Mouse (Mus musculus): Measurements from ENCODE around the gene Kl.

Kl gene

GRCm38 (mm10) chr5:150962756-150963155, 10.3 kb downstream of the Kl start:
- DNase-seq (ENCODE audit: low read depth), result no peak

GRCm38 (mm10) chr5:150967925-150968324, 15.5 kb downstream of the Kl start:
- no peak for DNase-seq (ENCODE audit: low read depth)

- no peak for DNase-seq (ENCODE audit: low read depth)
These were observed 18.1 kb downstream of the Kl start for GRCm38 (mm10) chr5:150970551-150970950.

GRCm38 (mm10) chr5:150971126-150971525, 18.7 kb downstream of the Kl start:
- DNase-seq (ENCODE audit: low read depth), result no peak

- no peak for DNase-seq (ENCODE audit: low read depth)
These were observed 21.8 kb downstream of the Kl start for GRCm38 (mm10) chr5:150974226-150974625.

- DNase-seq (ENCODE audit: low read depth), result no peak
These were observed 25.1 kb downstream of the Kl start for GRCm38 (mm10) chr5:150977383-150977958.

- DNase-seq (ENCODE audit: low read depth), result no peak
These were observed 27.1 kb downstream of the Kl start for GRCm38 (mm10) chr5:150979341-150980136.

GRCm38 (mm10) chr5:150982082-150982481, 29.7 kb downstream of the Kl start:
- no peak for DNase-seq (ENCODE audit: low read depth)

- DNase-seq (ENCODE audit: low read depth), result no peak
These were observed 41.7 kb downstream of the Kl start for GRCm38 (mm10) chr5:150994096-150994495.

- DNase-seq (ENCODE audit: low read depth), result peak; percentile 17
These were observed 44.2 kb downstream of the Kl start for GRCm38 (mm10) chr5:150996586-150996985.

- no peak for DNase-seq (ENCODE audit: low read depth)
These were observed 48.7 kb downstream of the Kl start for GRCm38 (mm10) chr5:151001111-151001510.

- DNase-seq (ENCODE audit: low read depth), result no peak
These were observed 49.6 kb downstream of the Kl start for GRCm38 (mm10) chr5:151002051-151002450.

- no peak for DNase-seq (ENCODE audit: low read depth)
These were observed 51.9 kb downstream of the Kl start for GRCm38 (mm10) chr5:151004216-151004755.

GRCm38 (mm10) chr5:151018450-151018849, 66.0 kb downstream of the Kl start:
- no peak for DNase-seq (ENCODE audit: low read depth)

- no peak for DNase-seq (ENCODE audit: low read depth)
These were observed 66.6 kb downstream of the Kl start for GRCm38 (mm10) chr5:151018959-151019358.

GRCm38 (mm10) chr5:151020031-151020820, 67.8 kb downstream of the Kl start:
- DNase-seq (ENCODE audit: low read depth), result no peak

- DNase-seq (ENCODE audit: low read depth), result no peak
These were observed 68.4 kb downstream of the Kl start for GRCm38 (mm10) chr5:151020831-151021230.

- DNase-seq (ENCODE audit: low read depth), result no peak
These were observed 69.6 kb downstream of the Kl start for GRCm38 (mm10) chr5:151022026-151022425.

- DNase-seq (ENCODE audit: low read depth), result no peak
These were observed 70.5 kb downstream of the Kl start for GRCm38 (mm10) chr5:151022939-151023338.

GRCm38 (mm10) chr5:151023461-151023860, 71.1 kb downstream of the Kl start:
- no peak for DNase-seq (ENCODE audit: low read depth)

GRCm38 (mm10) chr5:151024483-151024882, 72.1 kb downstream of the Kl start:
- DNase-seq (ENCODE audit: low read depth), result no peak

- DNase-seq (ENCODE audit: low read depth), result no peak
These were observed 73.7 kb downstream of the Kl start for GRCm38 (mm10) chr5:151026069-151026468.

- no peak for DNase-seq (ENCODE audit: low read depth)
These were observed 74.8 kb downstream of the Kl start for GRCm38 (mm10) chr5:151027171-151027570.

Measured in fibroblast of lung, adult 2 months (primary cell).